Mouse (Mus musculus) liver, adult (tissue): ENCODE measurements around the gene Gm29797.
A peak's percentile ranks its signal among the peaks of the same experiment; 100 is the strongest.

Source experiments
- GATA4 ChIP-seq: IDR thresholded peaks from 2 replicates; pipeline ENCODE4 v1.6.1; 2014; ENCODE audit warnings: mild to moderate bottlenecking, low read length; ENCODE audit not compliant: insufficient replicate concordance

The Gm29797 gene

GRCm38 (mm10) chr2:181656734-181657133 lies at the start of gene Gm29797:
Gm29797 (plus strand) TSS chr2:181657034.
- no peak for TF ChIP-seq GATA4

DNA sequence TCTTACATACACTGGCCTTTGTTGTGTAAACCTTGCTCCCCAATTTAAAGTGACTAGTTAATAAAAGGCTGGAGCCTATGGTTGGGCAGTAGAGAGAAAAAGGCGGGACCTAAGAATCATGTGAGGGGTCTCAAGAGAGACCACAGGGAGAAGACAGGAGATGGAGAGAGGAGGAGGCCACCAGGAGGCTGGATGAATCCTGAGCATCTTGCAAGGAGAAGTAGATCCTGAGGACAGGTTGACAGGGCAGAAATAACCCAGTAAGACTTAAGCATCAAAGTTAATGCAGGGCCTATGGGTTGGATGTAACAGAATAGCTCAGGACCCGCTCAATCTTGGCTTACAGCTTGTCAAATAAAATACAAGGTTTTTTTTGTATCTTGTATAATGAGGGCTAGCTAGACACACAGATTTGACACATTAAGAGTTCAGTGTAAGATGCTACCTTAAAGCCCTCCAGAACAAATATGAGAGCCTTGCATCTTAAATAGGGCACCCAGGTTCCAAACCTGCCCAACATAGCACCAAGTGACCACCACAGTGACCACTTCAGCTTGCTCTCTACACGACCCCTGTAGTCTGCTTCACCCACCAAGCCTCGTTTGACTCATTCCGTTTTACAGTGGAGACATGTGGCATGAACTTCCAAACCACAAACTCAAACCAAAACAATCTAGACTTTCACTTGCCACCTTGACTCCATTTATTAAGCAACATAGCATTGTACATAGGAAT lies 37.9 kb upstream of the Gm29797 start:
- TF ChIP-seq GATA4, result no peak

DNA sequence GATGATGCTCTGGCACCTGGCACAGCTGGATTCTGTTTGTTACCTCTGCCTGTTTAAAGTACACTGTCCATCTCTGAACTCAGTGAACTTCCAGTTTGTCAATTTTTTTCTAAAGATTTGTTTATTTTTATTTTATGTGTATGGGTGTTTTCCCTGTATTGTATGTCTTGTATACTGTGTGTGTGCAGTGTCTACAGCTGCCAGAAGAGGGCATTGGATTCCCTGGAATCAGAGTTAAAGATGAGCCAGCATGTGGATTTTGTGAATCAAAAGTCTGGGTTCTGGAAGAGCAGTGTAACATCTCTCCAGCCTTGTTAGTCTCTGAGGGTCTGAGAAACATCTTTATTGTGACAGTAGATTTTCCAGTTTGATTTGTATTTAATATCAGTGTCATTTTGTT lies 33.4 kb upstream of the Gm29797 start:
- no peak for TF ChIP-seq GATA4

- no peak for TF ChIP-seq GATA4
Measured at GRCm38 (mm10) chr2:181628471-181628870, 28.4 kb upstream of the Gm29797 start.

GRCm38 (mm10) chr2:181632624-181633023 lies 24.2 kb upstream of the Gm29797 start:
- no peak for TF ChIP-seq GATA4

GRCm38 (mm10) chr2:181635865-181636264 lies 21.0 kb upstream of the Gm29797 start:
- no peak for TF ChIP-seq GATA4

GRCm38 (mm10) chr2:181644361-181644760 lies 12.5 kb upstream of the Gm29797 start:
- no peak for TF ChIP-seq GATA4

DNA sequence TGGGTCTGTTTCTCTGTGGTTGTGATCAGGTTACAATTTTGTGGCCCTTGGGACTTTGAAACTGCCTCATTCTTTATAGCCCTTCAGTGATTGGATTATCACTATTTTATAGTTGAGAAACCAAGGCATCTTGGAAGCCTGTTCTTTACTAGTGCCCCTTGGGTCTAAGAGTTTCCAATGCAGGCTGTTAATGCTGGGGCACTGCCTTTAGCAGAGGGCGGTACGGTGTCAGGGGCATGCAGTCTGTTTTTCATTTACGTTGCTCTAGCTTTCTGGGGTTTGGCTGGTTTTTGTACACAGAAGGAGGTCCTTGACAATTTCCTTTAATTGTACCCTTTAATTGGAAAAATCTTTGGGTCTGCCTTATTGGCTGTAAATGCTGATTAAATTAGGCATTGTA lies 11.2 kb upstream of the Gm29797 start:
- TF ChIP-seq GATA4, result no peak

- no peak for TF ChIP-seq GATA4
Measured at GRCm38 (mm10) chr2:181646626-181647472, 10.0 kb upstream of the Gm29797 start.

- TF ChIP-seq GATA4, result no peak
Measured at GRCm38 (mm10) chr2:181648926-181649325, 7.9 kb upstream of the Gm29797 start.

GRCm38 (mm10) chr2:181653065-181653464 lies 3.8 kb upstream of the Gm29797 start:
- no peak for TF ChIP-seq GATA4

DNA sequence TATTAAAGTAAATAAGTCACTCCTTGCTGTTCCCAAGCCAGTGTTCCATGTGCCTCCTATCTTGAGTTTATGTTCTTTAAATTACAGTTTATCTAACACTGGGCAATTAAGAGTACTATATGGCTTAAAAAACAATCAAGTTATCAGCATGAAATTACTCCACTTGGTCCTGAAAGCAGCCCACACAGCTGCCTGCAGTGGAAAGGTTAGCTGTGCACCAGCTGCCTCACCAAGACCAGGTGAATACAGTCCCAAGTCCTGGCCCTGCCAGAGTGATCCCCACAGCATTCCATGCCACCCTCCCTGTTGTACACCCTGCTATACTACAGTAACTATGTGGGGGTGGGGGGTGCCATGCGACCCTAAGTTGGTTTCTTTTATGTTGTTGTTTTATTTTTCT lies 3.3 kb upstream of the Gm29797 start:
- no peak for TF ChIP-seq GATA4

- no peak for TF ChIP-seq GATA4
Measured at GRCm38 (mm10) chr2:181657441-181657840, 607 bp downstream of the Gm29797 start.

- no peak for TF ChIP-seq GATA4
Measured at GRCm38 (mm10) chr2:181658528-181658927, 1.7 kb downstream of the Gm29797 start.

GRCm38 (mm10) chr2:181658930-181659555 lies 2.2 kb downstream of the Gm29797 start:
- no peak for TF ChIP-seq GATA4

- peak; percentile 47; the same call in 1 of the 2 replicates for TF ChIP-seq GATA4
Measured at GRCm38 (mm10) chr2:181659609-181660055, 2.8 kb downstream of the Gm29797 start.
